Mouse (Mus musculus): Measurements from ENCODE around the gene Sumo3.

The Sumo3 gene

GRCm38 (mm10) chr10:77587091-77587775 is 18.7 kb upstream of the Sumo3 start:
- intact Hi-C loops (cut with DNase I), result no loop called here

GRCm38 (mm10) chr10:77588036-77588435 is 17.9 kb upstream of the Sumo3 start:
- intact Hi-C loops (cut with DNase I), result no loop called here

GRCm38 (mm10) chr10:77589117-77589516 is 16.8 kb upstream of the Sumo3 start:
- intact Hi-C loops (cut with DNase I), result no loop called here

- intact Hi-C loops (cut with DNase I), result no loop called here
These were observed 16.1 kb upstream of the Sumo3 start for GRCm38 (mm10) chr10:77589749-77590148.

GRCm38 (mm10) chr10:77590812-77591211 is 15.1 kb upstream of the Sumo3 start:
- intact Hi-C loops (cut with DNase I), result no loop called here

- intact Hi-C loops (cut with DNase I), result no loop called here
These were observed 14.4 kb upstream of the Sumo3 start for GRCm38 (mm10) chr10:77591546-77591945.

GRCm38 (mm10) chr10:77596060-77596459 is 9.8 kb upstream of the Sumo3 start:
- intact Hi-C loops (cut with DNase I), result no loop called here

GRCm38 (mm10) chr10:77603021-77603420 is 2.9 kb upstream of the Sumo3 start:
- intact Hi-C loops (cut with DNase I), result no loop called here

GRCm38 (mm10) chr10:77604111-77604510 is 1.8 kb upstream of the Sumo3 start:
- intact Hi-C loops (cut with DNase I), result no loop called here

GRCm38 (mm10) chr10:77604958-77605357 is 939 bp upstream of the Sumo3 start:
- intact Hi-C loops (cut with DNase I), result no loop called here

GRCm38 (mm10) chr10:77605368-77605767 is 529 bp upstream of the Sumo3 start:
- intact Hi-C loops (cut with DNase I), result no loop called here

GRCm38 (mm10) chr10:77606855-77607254 is 958 bp downstream of the Sumo3 start:
- intact Hi-C loops (cut with DNase I), result loop anchor here (1.0 kb wide), 1 partner anchor 26 kb away; the partner anchor contains the start of gene Pttg1ip

GRCm38 (mm10) chr10:77607441-77607840 is 1.5 kb downstream of the Sumo3 start:
- intact Hi-C loops (cut with DNase I), result no loop called here

- intact Hi-C loops (cut with DNase I), result no loop called here
These were observed 2.7 kb downstream of the Sumo3 start for GRCm38 (mm10) chr10:77608589-77608988.

GRCm38 (mm10) chr10:77610221-77610961 is 4.5 kb downstream of the Sumo3 start:
- intact Hi-C loops (cut with DNase I), result no loop called here

GRCm38 (mm10) chr10:77613409-77613808 is 7.5 kb downstream of the Sumo3 start:
- intact Hi-C loops (cut with DNase I), result no loop called here

- intact Hi-C loops (cut with DNase I), result no loop called here
These were observed 9.8 kb downstream of the Sumo3 start for GRCm38 (mm10) chr10:77615647-77616046.

GRCm38 (mm10) chr10:77616166-77616565 is 10.3 kb downstream of the Sumo3 start:
- intact Hi-C loops (cut with DNase I), result no loop called here

- intact Hi-C loops (cut with DNase I), result no loop called here
These were observed 11.0 kb downstream of the Sumo3 start for GRCm38 (mm10) chr10:77616926-77617325.

- intact Hi-C loops (cut with DNase I), result no loop called here
These were observed 15.6 kb downstream of the Sumo3 start for GRCm38 (mm10) chr10:77621546-77621945.

GRCm38 (mm10) chr10:77622055-77622988 is 16.4 kb downstream of the Sumo3 start, which contains the start of gene Ube2g2:
Gene Ube2g2 (plus strand): TSS chr10:77622275.
- intact Hi-C loops (cut with DNase I), result no loop called here

GRCm38 (mm10) chr10:77623069-77623492 is 17.2 kb downstream of the Sumo3 start:
- intact Hi-C loops (cut with DNase I), result no loop called here
